Mouse (Mus musculus): ENCODE data around the gene Cfap69. TPM values are rescaled to one million over a fixed set of nuclear protein-coding genes. Genes with fewer than 3 reads are reported as not detected.
"Not testable (repeated sequence)": the region's sequence is repeated elsewhere in the genome, so short reads cannot be mapped to it uniquely, and the experiment has no call there.

Gene Cfap69
- polyA plus RNA-seq, 1 experiment from 2014 or later = 8.9 TPM

DNA sequence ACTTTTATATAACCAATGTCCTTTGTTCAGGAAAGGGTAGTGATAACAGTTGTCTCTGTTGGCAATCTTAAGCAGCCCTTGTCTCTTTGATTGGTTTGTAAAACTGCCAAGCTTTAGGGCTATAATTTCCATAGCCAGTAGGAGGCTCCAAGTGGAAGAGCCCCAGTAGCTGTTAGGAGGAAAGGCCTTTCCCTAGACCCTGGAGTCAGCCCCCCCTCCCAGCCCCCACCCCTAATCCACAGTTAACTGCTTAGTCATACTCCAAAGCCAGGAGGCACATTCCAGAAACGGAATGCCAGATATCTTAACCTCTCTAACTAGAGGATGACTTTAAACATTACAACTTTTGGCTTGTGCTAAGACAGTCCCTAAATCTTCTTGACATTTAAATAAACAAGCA lies 22.9 kb upstream of the Cfap69 start:
- H3K4me3 ChIP-seq (ENCODE audit: low read depth, low read length) = no peak overlapping the region
- H3K4me1 ChIP-seq (ENCODE audit: insufficient read depth, low read depth, low read length) = peaks cover 4% of the 10 kb centered on the region; the same call in 1 of the 2 replicates
- 7% methylated on average over 1 of the region's 1 CpGs for WGBS
- H3K36me3 ChIP-seq (ENCODE audit: insufficient read depth, low read length) = no peaks in the 10 kb centered on the region
- no peak overlapping the region for H3K9ac ChIP-seq (replicated peaks; ENCODE audit: low read depth)
- no peaks in the 10 kb centered on the region for H3K27me3 ChIP-seq (replicated peaks; ENCODE audit: insufficient read depth, low read length)
- peak; percentile 34 for TF ChIP-seq CTCF (IDR thresholded peaks at IDR 0.05)
- TF ChIP-seq EP300 (IDR thresholded peaks at IDR 0.05) = no peak
- DNase-seq (ENCODE audit: low spot score) (peak; percentile 40), ATAC-seq (peak; percentile 54)
- no peak overlapping the region for H3K4me2 ChIP-seq (replicated peaks; ENCODE audit: low read depth, low read length)
- H3K27ac ChIP-seq (ENCODE audit: low read length) = no peak overlapping the region
- no peaks in the 10 kb centered on the region for H3K9me3 ChIP-seq (ENCODE audit: low read length)

DNA sequence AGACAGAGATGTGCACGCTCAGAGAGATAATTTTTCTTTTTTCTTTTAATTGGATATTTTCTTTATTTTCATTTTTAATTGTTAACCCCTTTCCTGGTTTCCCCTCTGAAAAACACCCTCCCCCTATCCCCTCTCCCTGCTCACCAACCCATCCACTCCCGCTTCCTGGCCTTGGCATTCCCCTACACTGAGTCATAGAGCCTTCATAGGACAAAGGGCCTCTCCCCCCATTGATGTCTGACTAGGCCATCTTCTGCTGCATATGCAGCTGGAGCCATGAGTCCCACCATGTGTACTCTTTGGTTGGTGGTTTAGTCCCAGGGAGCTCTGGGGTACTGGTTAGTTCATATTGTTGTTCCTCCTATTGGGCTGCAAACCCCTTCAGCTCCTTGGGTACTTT lies 20.9 kb upstream of the Cfap69 start:
- H3K4me1 ChIP-seq (ENCODE audit: insufficient read depth, low read depth, low read length); H3K27ac ChIP-seq (ENCODE audit: low read length); H3K9ac ChIP-seq (replicated peaks; ENCODE audit: low read depth); H3K4me2 ChIP-seq (replicated peaks; ENCODE audit: low read depth, low read length); H3K4me3 ChIP-seq (ENCODE audit: low read depth, low read length); H3K36me3 ChIP-seq (ENCODE audit: insufficient read depth, low read length); DNase-seq (ENCODE audit: low spot score); ATAC-seq; H3K27me3 ChIP-seq (replicated peaks; ENCODE audit: insufficient read depth, low read length); H3K9me3 ChIP-seq (ENCODE audit: low read length): not testable (repeated sequence)
- WGBS = 64% methylated on average over 2 of the region's 2 CpGs

DNA sequence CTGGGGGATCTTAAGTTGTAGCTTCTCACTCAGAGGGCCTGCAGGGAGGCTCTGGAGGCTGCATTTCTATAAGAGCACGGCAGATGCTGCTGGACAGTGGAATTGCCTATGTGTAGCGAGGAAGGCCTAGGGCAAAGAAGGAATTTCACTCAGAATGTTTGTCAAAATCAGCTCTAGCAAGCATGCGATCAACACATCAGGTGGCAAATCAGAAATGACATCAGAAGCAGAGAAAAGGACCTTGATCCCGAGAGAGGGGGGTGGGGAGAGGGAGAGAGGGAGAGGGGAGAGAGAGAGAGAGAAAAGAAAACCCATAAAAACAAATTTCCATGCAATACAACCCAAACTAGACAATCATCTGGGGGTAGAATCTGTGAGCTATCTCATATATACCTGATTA lies 19.3 kb upstream of the Cfap69 start:
- TF ChIP-seq EP300 (IDR thresholded peaks at IDR 0.05) (no peak), CTCF (IDR thresholded peaks at IDR 0.05) (no peak)
- Histone ChIP-seq H3K27me3 (replicated peaks; ENCODE audit: insufficient read depth, low read length) (no peaks in the 10 kb centered on the region), H3K9ac (replicated peaks; ENCODE audit: low read depth) (no peak overlapping the region), H3K9me3 (ENCODE audit: low read length) (no peaks in the 10 kb centered on the region), H3K4me3 (ENCODE audit: low read depth, low read length) (no peak overlapping the region), H3K4me2 (replicated peaks; ENCODE audit: low read depth, low read length) (no peak overlapping the region), H3K27ac (ENCODE audit: low read length) (no peak overlapping the region), H3K36me3 (ENCODE audit: insufficient read depth, low read length) (no peaks in the 10 kb centered on the region), H3K4me1 (ENCODE audit: insufficient read depth, low read depth, low read length) (no peaks in the 10 kb centered on the region)
- 72% methylated on average over 4 of the region's 4 CpGs for WGBS
- no peak for ATAC-seq
- DNase-seq (ENCODE audit: low spot score) = no peak

DNA sequence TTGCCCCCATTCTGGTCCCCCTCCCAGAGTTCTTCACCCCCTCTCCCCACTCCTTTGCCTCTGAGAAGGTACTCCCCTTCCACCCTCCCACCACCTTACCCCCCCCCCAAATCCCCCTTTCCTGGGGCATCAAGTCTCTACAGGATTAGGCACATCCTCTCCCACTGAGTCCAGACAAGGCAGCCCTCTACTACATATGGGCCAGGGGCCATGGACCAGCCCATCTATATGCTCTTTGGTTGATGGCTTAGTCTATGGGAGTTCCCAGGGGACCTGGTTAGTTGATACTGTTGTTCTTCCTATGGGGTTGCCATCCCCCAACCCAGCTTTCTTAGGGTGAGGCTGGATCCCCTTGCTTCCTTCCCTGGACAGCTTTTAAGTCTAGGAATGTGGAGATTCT lies 15.4 kb upstream of the Cfap69 start:
- no peak overlapping the region for H3K4me2 ChIP-seq (replicated peaks; ENCODE audit: low read depth, low read length)
- no peaks in the 10 kb centered on the region for H3K27me3 ChIP-seq (replicated peaks; ENCODE audit: insufficient read depth, low read length)
- no peaks in the 10 kb centered on the region for H3K4me1 ChIP-seq (ENCODE audit: insufficient read depth, low read depth, low read length)
- no peak overlapping the region for H3K9ac ChIP-seq (replicated peaks; ENCODE audit: low read depth)
- DNase-seq (ENCODE audit: low spot score) = no peak
- ATAC-seq = no peak
- no peaks in the 10 kb centered on the region for H3K9me3 ChIP-seq (ENCODE audit: low read length)
- TF ChIP-seq CTCF (IDR thresholded peaks at IDR 0.05) (no peak), EP300 (IDR thresholded peaks at IDR 0.05) (no peak)
- H3K4me3 ChIP-seq (ENCODE audit: low read depth, low read length) = no peak overlapping the region
- H3K27ac ChIP-seq (ENCODE audit: low read length) = no peak overlapping the region
- H3K36me3 ChIP-seq (ENCODE audit: insufficient read depth, low read length) = no peaks in the 10 kb centered on the region

DNA sequence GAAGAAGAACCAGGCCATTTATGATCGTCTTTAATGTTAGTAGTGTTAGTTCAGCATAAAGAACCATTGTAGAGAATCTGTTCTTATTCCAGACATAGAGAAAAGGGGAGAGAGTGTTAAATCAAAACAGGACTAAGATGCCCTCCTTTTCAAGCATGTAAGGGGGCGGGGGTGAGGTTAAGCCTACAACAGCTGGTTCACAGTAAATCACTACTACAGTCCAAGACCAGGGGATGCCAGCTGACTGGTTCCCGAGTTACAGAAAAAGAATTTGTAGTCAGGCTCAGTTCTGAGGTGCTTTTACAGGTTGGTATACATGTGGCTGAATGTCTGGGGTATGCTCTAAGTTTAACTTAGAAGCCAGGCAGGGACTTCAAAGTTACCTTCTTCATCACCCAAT lies 12.0 kb upstream of the Cfap69 start:
- no peak overlapping the region for H3K9ac ChIP-seq (replicated peaks; ENCODE audit: low read depth)
- no peak for TF ChIP-seq EP300 (IDR thresholded peaks at IDR 0.05)
- TF ChIP-seq CTCF (IDR thresholded peaks at IDR 0.05) = no peak
- no peak for ATAC-seq
- no peak overlapping the region for H3K4me2 ChIP-seq (replicated peaks; ENCODE audit: low read depth, low read length)
- no peaks in the 10 kb centered on the region for H3K9me3 ChIP-seq (ENCODE audit: low read length)
- no peak overlapping the region for H3K27ac ChIP-seq (ENCODE audit: low read length)
- no peaks in the 10 kb centered on the region for H3K27me3 ChIP-seq (replicated peaks; ENCODE audit: insufficient read depth, low read length)
- 84% methylated on average over 3 of the region's 3 CpGs for WGBS
- no peak overlapping the region for H3K4me3 ChIP-seq (ENCODE audit: low read depth, low read length)
- no peaks in the 10 kb centered on the region for H3K36me3 ChIP-seq (ENCODE audit: insufficient read depth, low read length)
- DNase-seq (ENCODE audit: low spot score) = no peak
- H3K4me1 ChIP-seq (ENCODE audit: insufficient read depth, low read depth, low read length) = no peaks in the 10 kb centered on the region

DNA sequence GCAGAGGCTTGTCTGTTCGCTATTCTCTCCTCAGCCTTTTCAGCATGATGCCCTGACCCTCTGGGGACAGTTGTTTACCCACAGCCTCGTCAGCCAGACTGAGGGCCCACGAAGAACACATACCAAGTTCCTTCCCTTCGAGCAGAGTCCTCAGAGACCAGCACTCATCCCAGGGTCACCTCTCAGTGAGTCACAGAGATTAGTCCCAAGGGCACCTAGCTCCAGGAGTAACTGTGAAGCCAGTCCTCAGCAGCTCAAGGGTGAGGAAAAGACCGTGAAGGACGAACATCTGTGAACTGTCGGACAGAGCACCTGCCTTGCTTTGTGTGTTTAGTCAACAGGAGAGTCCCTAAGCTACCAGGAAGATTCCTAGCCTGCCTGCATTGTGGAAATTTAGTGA lies 4.9 kb upstream of the Cfap69 start:
- no peak overlapping the region for H3K27ac ChIP-seq (ENCODE audit: low read length)
- H3K4me3 ChIP-seq (ENCODE audit: low read depth, low read length) = no peak overlapping the region
- ATAC-seq = no peak
- H3K9ac ChIP-seq (replicated peaks; ENCODE audit: low read depth) = no peak overlapping the region
- no peaks in the 10 kb centered on the region for H3K9me3 ChIP-seq (ENCODE audit: low read length)
- H3K36me3 ChIP-seq (ENCODE audit: insufficient read depth, low read length) = no peaks in the 10 kb centered on the region
- no peak for DNase-seq (ENCODE audit: low spot score)
- no peak for TF ChIP-seq CTCF (IDR thresholded peaks at IDR 0.05)
- TF ChIP-seq EP300 (IDR thresholded peaks at IDR 0.05) = no peak
- no peaks in the 10 kb centered on the region for H3K27me3 ChIP-seq (replicated peaks; ENCODE audit: insufficient read depth, low read length)
- H3K4me2 ChIP-seq (replicated peaks; ENCODE audit: low read depth, low read length) = no peak overlapping the region
- no peaks in the 10 kb centered on the region for H3K4me1 ChIP-seq (ENCODE audit: insufficient read depth, low read depth, low read length)
- 54% methylated on average over 7 of the region's 7 CpGs for WGBS

DNA sequence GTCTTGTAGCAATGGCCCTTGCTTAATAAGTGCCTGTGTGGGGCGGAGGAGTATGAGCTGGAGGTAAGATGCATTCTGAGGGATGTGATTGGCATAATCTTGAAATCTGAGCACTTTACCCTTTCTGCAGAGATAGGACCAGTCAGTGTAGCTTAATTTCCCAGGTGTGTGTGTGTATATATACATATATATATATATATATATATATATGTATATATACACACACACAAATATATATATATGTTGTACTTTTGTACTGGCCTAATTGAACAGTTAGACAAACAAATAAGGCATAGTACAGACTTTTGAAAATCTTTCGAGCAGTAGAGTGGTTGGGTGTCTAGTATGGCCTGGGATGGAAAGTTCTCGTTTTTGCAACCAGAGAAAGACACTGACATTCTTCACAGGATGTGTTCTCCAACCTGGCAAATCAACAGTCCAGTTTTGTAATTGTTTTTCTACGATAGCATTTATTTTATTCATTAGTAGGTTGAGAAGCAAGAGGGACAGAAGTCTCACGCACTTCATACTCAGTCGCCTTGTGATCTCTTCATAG lies 410 bp upstream of the Cfap69 start:
- WGBS = 46% methylated on average over 6 of the region's 6 CpGs
- Histone ChIP-seq H3K36me3 (ENCODE audit: insufficient read depth, low read length) (no peaks in the 10 kb centered on the region), H3K9me3 (ENCODE audit: low read length) (no peaks in the 10 kb centered on the region), H3K4me2 (replicated peaks; ENCODE audit: low read depth, low read length) (peak overlapping the region; percentile 97), H3K27me3 (replicated peaks; ENCODE audit: insufficient read depth, low read length) (no peaks in the 10 kb centered on the region), H3K9ac (replicated peaks; ENCODE audit: low read depth) (no peak overlapping the region), H3K4me1 (ENCODE audit: insufficient read depth, low read depth, low read length) (0 out of 2 replicates have a peak, but pooled peaks cover 3% of the 10 kb centered on the region), H3K27ac (ENCODE audit: low read length) (no peak overlapping the region), H3K4me3 (ENCODE audit: low read depth, low read length) (peak overlapping the region; percentile 56)
- TF ChIP-seq EP300 (IDR thresholded peaks at IDR 0.05) = no peak
- no peak for TF ChIP-seq CTCF (IDR thresholded peaks at IDR 0.05)
- ATAC-seq (no peak), DNase-seq (ENCODE audit: low spot score) (no peak)

Data from lung, postnatal 0 days (tissue).